Mouse (Mus musculus) natural killer cell, adult 2 months (primary cell): ENCODE measurements around the gene Gm17660.

Experiments
- DNase-seq, 2 experiments: peaks; one replicate each; pipeline ENCODE4 v3.0.0; 2022; ENCODE audit warnings: low spot score in 2 of 2

Gene Gm17660

GRCm38 (mm10) chr5:104085366-104085765, 8.0 kb upstream of the Gm17660 start:
- no peak for DNase-seq

GRCm38 (mm10) chr5:104080736-104081135, 3.3 kb upstream of the Gm17660 start:
- DNase-seq = no peak

GRCm38 (mm10) chr5:104076361-104076760, 1.0 kb downstream of the Gm17660 start:
- DNase-seq = no peak

GRCm38 (mm10) chr5:104074388-104074787, 3.0 kb downstream of the Gm17660 start:
- DNase-seq = peak; percentile 20 to 41

- no peak for DNase-seq
Observed at GRCm38 (mm10) chr5:104073602-104074001, 3.8 kb downstream of the Gm17660 start.

- DNase-seq = no peak
Observed at GRCm38 (mm10) chr5:104072272-104072886, 5.0 kb downstream of the Gm17660 start.

- no peak for DNase-seq
Observed at GRCm38 (mm10) chr5:104071048-104071447, 6.4 kb downstream of the Gm17660 start.

GRCm38 (mm10) chr5:104068751-104069150, 8.7 kb downstream of the Gm17660 start:
- peak in 1 of 2 experiments; percentile 7 for DNase-seq

- DNase-seq = no peak
Observed at GRCm38 (mm10) chr5:104062773-104063551, 14.4 kb downstream of the Gm17660 start.

GRCm38 (mm10) chr5:104061936-104062772, 15.3 kb downstream of the Gm17660 start:
- no peak for DNase-seq

GRCm38 (mm10) chr5:104060429-104060828, 17.0 kb downstream of the Gm17660 start:
- DNase-seq = no peak

GRCm38 (mm10) chr5:104059628-104060027, 17.8 kb downstream of the Gm17660 start:
- no peak for DNase-seq

GRCm38 (mm10) chr5:104058021-104058420, 19.4 kb downstream of the Gm17660 start:
- peak; percentile 44 to 66 for DNase-seq

- DNase-seq = no peak
Observed at GRCm38 (mm10) chr5:104056295-104056694, 21.1 kb downstream of the Gm17660 start.

GRCm38 (mm10) chr5:104055816-104056215, 21.6 kb downstream of the Gm17660 start:
- no peak for DNase-seq

GRCm38 (mm10) chr5:104054938-104055337, 22.5 kb downstream of the Gm17660 start:
- no peak for DNase-seq

GRCm38 (mm10) chr5:104052956-104053355, 24.5 kb downstream of the Gm17660 start:
- no peak for DNase-seq

GRCm38 (mm10) chr5:104048139-104048538, 29.3 kb downstream of the Gm17660 start:
- no peak for DNase-seq

GRCm38 (mm10) chr5:104047200-104048105, 30.0 kb downstream of the Gm17660 start:
- DNase-seq = peak in 1 of 2 experiments; percentile 8

- DNase-seq = peak; percentile 97 to 98
Observed at GRCm38 (mm10) chr5:104046256-104047199, 30.9 kb downstream of the Gm17660 start, which contains the start of gene Nudt9. Gene Nudt9, plus strand, starts transcription at chr5:104046306.
